8 mouse cellular contexts compared by ENCODE assay signal in genomic region chr1:135112661-135113060, GRCm38 (mm10). TPM values are rescaled to one million over a fixed set of nuclear protein-coding genes. Genes with fewer than 3 reads are reported as not detected.
A peak's percentile ranks its signal among the peaks of the same experiment; 100 is the strongest.
DNase-seq lines count a peak whose midpoint lies in the region; ATAC-seq and TF ChIP-seq lines count a peak whose summit lies in the region.

No protein-coding gene starts in this region.

- H3K9me3 ChIP-seq in midbrain, postnatal 0 days (ENCODE audit: low read length) = no peaks in the 10 kb centered on the region

- ATAC-seq in cerebellum, adult (ENCODE audit: insufficient number of reproducible peaks, low FRiP score, low TSS enrichment) = peak; percentile 8; the same call in 1 of the 2 replicates
- ATAC-seq in midbrain, postnatal 0 days (ENCODE audit: low FRiP score) = no peak

- TF ChIP-seq CTCF in spleen, adult 2 months (IDR thresholded peaks at IDR 0.05; ENCODE audit: extremely low read depth, insufficient read depth, insufficient read length, insufficient replicate concordance) = peak; percentile 88
- peak; percentile 86 for TF ChIP-seq CTCF in midbrain, postnatal 0 days (IDR thresholded peaks at IDR 0.05)

- H3K27me3 ChIP-seq in spleen, adult 2 months (ENCODE audit: control insufficient read depth, insufficient read depth, low read length) = no peaks in the 10 kb centered on the region
- H3K27me3 ChIP-seq in midbrain, postnatal 0 days (ENCODE audit: insufficient read depth, low read length) = no peaks in the 10 kb centered on the region

- no peaks in the 10 kb centered on the region for H3K36me3 ChIP-seq in spleen, adult 2 months (ENCODE audit: control insufficient read depth, insufficient read depth, low read length)
- H3K36me3 ChIP-seq in midbrain, postnatal 0 days (ENCODE audit: insufficient read depth, low read length) = no peaks in the 10 kb centered on the region

- no peak overlapping the region for H3K4me3 ChIP-seq in spleen, adult 2 months (ENCODE audit: extremely low read depth, insufficient read depth, insufficient read length)
- no peak overlapping the region for H3K4me3 ChIP-seq in midbrain, postnatal 0 days (ENCODE audit: low read depth, low read length)

- no peak for TF ChIP-seq POLR2A in spleen, adult 2 months (IDR thresholded peaks at IDR 0.05; ENCODE audit: low read depth, low read length)

- WGBS in spleen, adult 2 months = 2% methylated on average over 8 of the region's 8 CpGs
- WGBS in midbrain, postnatal 0 days = 14% methylated on average over 8 of the region's 8 CpGs

- no peak for DNase-seq in cerebellum, adult 11-12 months
- peak; percentile 41 to 56 for DNase-seq in spleen, adult 2 months (ENCODE audit: low read depth in 1 of 2, low spot score in 2 of 2)
- no peak for DNase-seq in spleen, adult 12 weeks (ENCODE audit: low spot score)
- DNase-seq in embryo, embryonic 9.5 days (ENCODE audit: extremely low spot score) = peak; percentile 56
- peak; percentile 64 to 69 for DNase-seq in kidney, postnatal 4 days
- peak; percentile 51 for DNase-seq in midbrain, postnatal 0 days (ENCODE audit: low spot score)
- peak; percentile 68 for DNase-seq in thymus, postnatal 25 days

- no peaks in the 10 kb centered on the region for H3K4me1 ChIP-seq in spleen, adult 2 months (ENCODE audit: control insufficient read depth, insufficient read depth, insufficient read length)
- H3K4me1 ChIP-seq in midbrain, postnatal 0 days (ENCODE audit: insufficient read depth, low read length) = no peaks in the 10 kb centered on the region

- H3K4me2 ChIP-seq in midbrain, postnatal 0 days (ENCODE audit: low read depth, low read length, poor library complexity, severe bottlenecking) = no peak overlapping the region

- H3K9ac ChIP-seq in midbrain, postnatal 0 days (replicated peaks; ENCODE audit: low read length, poor library complexity, severe bottlenecking) = no peak overlapping the region

- H3K27ac ChIP-seq in spleen, adult 2 months (ENCODE audit: insufficient read depth, low read length) = no peak overlapping the region
- H3K27ac ChIP-seq in midbrain, postnatal 0 days (ENCODE audit: low read depth, low read length) = no peak overlapping the region

RNA-seq across cellular contexts. Expression of gene Lgr6, which starts 7.6 kb away (rescaled TPM):
- 0.21 and 0.47 TPM in 2 replicates for polyA plus RNA-seq in spleen, adult 2 months (2012; rRNA removed)
- 2.5 and 3.8 TPM in 2 replicates for total RNA-seq in midbrain, postnatal 0 days (2014; rRNA removed)
- polyA plus RNA-seq in midbrain, postnatal 0 days (2015; fragmentation: Nextera tagmentation; extraction: Ambion mirVana) = 1.9 and 2.1 TPM in 2 replicates

RNA-seq across cellular contexts. Expression of gene Ptpn7, which starts 19.8 kb away (rescaled TPM):
- polyA plus RNA-seq in spleen, adult 2 months (2012; rRNA removed) = 33.4 and 39.4 TPM in 2 replicates
- 0.05 and 0.24 TPM in 2 replicates for total RNA-seq in midbrain, postnatal 0 days (2014; rRNA removed)
- polyA plus RNA-seq in midbrain, postnatal 0 days (2015; fragmentation: Nextera tagmentation; extraction: Ambion mirVana) = 0.05 and 0.15 TPM in 2 replicates

RNA-seq across cellular contexts. Expression of gene Arl8a, which starts 34.0 kb away (rescaled TPM):
- 39.9 and 50.9 TPM in 2 replicates for polyA plus RNA-seq in spleen, adult 2 months (2012; rRNA removed)
- 317 and 384 TPM in 2 replicates for total RNA-seq in midbrain, postnatal 0 days (2014; rRNA removed)
- 399 and 418 TPM in 2 replicates for polyA plus RNA-seq in midbrain, postnatal 0 days (2015; fragmentation: Nextera tagmentation; extraction: Ambion mirVana)

RNA-seq across cellular contexts. Expression of gene Gpr37l1, which starts 54.8 kb away (rescaled TPM):
- 0.16 and 0.20 TPM in 2 replicates for polyA plus RNA-seq in spleen, adult 2 months (2012; rRNA removed)
- 14.1 and 25.7 TPM in 2 replicates for total RNA-seq in midbrain, postnatal 0 days (2014; rRNA removed)
- polyA plus RNA-seq in midbrain, postnatal 0 days (2015; fragmentation: Nextera tagmentation; extraction: Ambion mirVana) = 8.8 and 12.8 TPM in 2 replicates

Comparison
In these comparisons a context has a peak if more than half of its experiments do, and no peak if none do; other contexts are left out.
1. DNase-seq: peak in spleen, adult 2 months (2 of 2), embryo, embryonic 9.5 days (single experiment), kidney, postnatal 4 days (2 of 2), midbrain, postnatal 0 days (single experiment) and thymus, postnatal 25 days (single experiment); none in cerebellum, adult 11-12 months (single experiment) and spleen, adult 12 weeks (single experiment).
2. RNA of gene Ptpn7, which starts 19.8 kb away (polyA plus RNA-seq): 33.4 to 39.4 TPM in spleen, adult 2 months; 0.05 to 0.15 TPM in midbrain, postnatal 0 days; every median in the first group is over 10 times any median in the second.